Mouse (Mus musculus): ENCODE results near the gene Gm3667. TPM values are rescaled to one million over a fixed set of nuclear protein-coding genes. Genes with fewer than 3 reads are reported as not detected.
"Not testable (repeated sequence)": the region's sequence is repeated elsewhere in the genome, so short reads cannot be mapped to it uniquely, and the experiment has no call there.

Gene Gm3667
- under 1 TPM in 1 of 2 experiments, not detected in 1; 0.31 TPM for total RNA-seq (2021)
- long read RNA-seq, experiment 1, result 0 reads
- long read RNA-seq, experiment 2, result 0 reads

GRCm38 (mm10) chr14:6889521-6890012 lies at the start of gene Gm3667:
Gene Gm3667, minus strand, starts transcription at chr14:6889962.
- DNase-seq, result peak; percentile 17 to 47

- DNase-seq, result not testable (repeated sequence)
These were observed 10.1 kb upstream of the Gm3667 start for GRCm38 (mm10) chr14:6899881-6900280.

- DNase-seq, result peak; percentile 9 to 29
These were observed 951 bp downstream of the Gm3667 start for GRCm38 (mm10) chr14:6888811-6889210.

GRCm38 (mm10) chr14:6840211-6840610 lies 49.6 kb downstream of the Gm3667 start, which contains the start of gene Gm3642:
Gene Gm3642, minus strand, starts transcription at chr14:6840311.
- DNase-seq, result not testable (repeated sequence)

GRCm38 (mm10) chr14:6823297-6823696 lies 66.5 kb downstream of the Gm3667 start:
- DNase-seq, result not testable (repeated sequence)

Other genes starting within 250 kb of the Gm3667 start
- not detected for gene Gm10251, start 205.8 kb downstream of the Gm3667 start, total RNA-seq (2021)
- gene Gm8050, start 169.7 kb downstream of the Gm3667 start, total RNA-seq (2021), result not detected
- gene Gm3636, start 147.6 kb downstream of the Gm3667 start, total RNA-seq (2021), result under 1 TPM; 0.49 to 0.57 TPM
- gene Gm8362, start 115.6 kb downstream of the Gm3667 start, total RNA-seq (2021), result not detected
- gene Gm3642, start 49.7 kb downstream of the Gm3667 start, total RNA-seq (2021), result not detected
- not detected for gene Gm6356, start 83.9 kb upstream of the Gm3667 start, total RNA-seq (2021)
- not detected for gene Gm10406, start 137.5 kb upstream of the Gm3667 start, total RNA-seq (2021)
- gene Gm3685, start 155.0 kb upstream of the Gm3667 start, total RNA-seq (2021), result not detected
- not detected for gene Gm3696, start 210.7 kb upstream of the Gm3667 start, total RNA-seq (2021)
- gene Gm6676, start 235.4 kb upstream of the Gm3667 start, total RNA-seq (2021), result not detected

Measured in heart, adult 18-20 months (tissue).